Mouse (Mus musculus) limb, embryonic 14.5 days (tissue): ENCODE results near the gene Lars2. TPM values are rescaled to one million over a fixed set of nuclear protein-coding genes. Genes with fewer than 3 reads are reported as not detected.
"Not testable (repeated sequence)": the region's sequence is repeated elsewhere in the genome, so short reads cannot be mapped to it uniquely, and the experiment has no call there.

ENCODE experiments used
- ATAC-seq: fragments of 200-750 bp; cut with Nextera tagmentation; 2 replicates; pipeline ENCODE4 v1.8.0; 2017; ENCODE audit warnings: low read depth, moderate number of reproducible peaks, moderate TSS enrichment; ENCODE audit not compliant: low FRiP score
- DNase-seq: peaks from one replicate; pipeline ENCODE4 v3.0.0-alpha.2; 2015; ENCODE audit warnings: low spot score
- H3K27ac ChIP-seq: fragments of 300-500 bp; sonication (generic); replicated peaks from 2 replicates; pipeline ENCODE4 v1.5.1; 2014; ENCODE audit warnings: low read depth, mild to moderate bottlenecking, low read length, moderate library complexity, mixed read lengths
- H3K27me3 ChIP-seq: fragments of 300-500 bp; sonication (generic); 2 replicates; pipeline ENCODE4 v1.6.1; 2014; ENCODE audit warnings: low read length, mixed read lengths; ENCODE audit not compliant: control insufficient read depth, insufficient read depth
- H3K36me3 ChIP-seq: fragments of 300-500 bp; sonication (generic); 2 replicates; pipeline ENCODE4 v1.6.1; 2014; ENCODE audit warnings: mild to moderate bottlenecking, low read length, moderate library complexity, mixed read lengths; ENCODE audit not compliant: control insufficient read depth, insufficient read depth
- H3K4me1 ChIP-seq: fragments of 300-500 bp; sonication (generic); 2 replicates; pipeline ENCODE4 v1.6.1; 2014; ENCODE audit warnings: antibody characterized with exemption, low read length, mixed read lengths; ENCODE audit not compliant: control insufficient read depth, insufficient read depth
- H3K4me2 ChIP-seq: fragments of 300-500 bp; sonication (generic); replicated peaks from 2 replicates; pipeline ENCODE4 v1.6.1; 2014; ENCODE audit warnings: low read depth, mild to moderate bottlenecking, low read length, moderate library complexity; ENCODE audit not compliant: severe bottlenecking
- H3K4me3 ChIP-seq: fragments of 300-500 bp; sonication (generic); replicated peaks from 2 replicates; pipeline ENCODE4 v1.5.1; 2014; ENCODE audit warnings: low read length
- H3K9ac ChIP-seq: fragments of 300-500 bp; sonication (generic); 2 replicates; pipeline ENCODE4 v1.6.1; 2014; ENCODE audit warnings: mild to moderate bottlenecking, low read depth, low read length, moderate library complexity; ENCODE audit not compliant: severe bottlenecking
- H3K9me3 ChIP-seq: fragments of 300-500 bp; sonication (generic); 2 replicates; pipeline ENCODE4 v1.6.1; 2016; ENCODE audit warnings: low read length; ENCODE audit not compliant: control insufficient read depth
- POLR2A ChIP-seq: fragments of 200-500 bp; IDR thresholded peaks from 2 replicates; pipeline ENCODE4 v1.8.0; 2012; ENCODE audit warnings: inconsistent platforms, mild to moderate bottlenecking, moderate library complexity, borderline replicate concordance; ENCODE audit not compliant: insufficient read depth, insufficient read length; ENCODE audit errors: extremely low read depth
- WGBS: fragments of 180-500 bp; shearing (Covaris S2); extraction: QIAGEN DNeasy Blood & Tissue Kit; methylation state at CpG from one replicate; pipeline ENCODE4 v1.1.7; 2014; 5-methylcytosine and 5-hydroxymethylcytosine counted together
- polyA plus RNA-seq, 2 experiments: library from polyadenylated mRNA; depleted of rRNA in 1 of 2; stranded (reverse) in 1 of 2; unstranded in 1 of 2; fragments of >200 nt; fragmentation: Nextera tagmentation in 1 of 2; extraction: Ambion mirVana in 1 of 2; gene quantifications; 2 replicates each; pipeline versions ENCODE4 v1.2.1 to v1.2.3; 2012 to 2014

Gene Lars2
- polyA plus RNA-seq, 2 experiments: 678 to 1,593 TPM

- ATAC-seq: no peak
- Histone ChIP-seq H3K4me3 (no peak overlapping the region), H3K9ac (no peak overlapping the region), H3K27me3 (no peaks in the 10 kb centered on the region), H3K4me1 (peaks cover 20% of the 10 kb centered on the region; the same call in 1 of the 2 replicates), H3K36me3 (peaks cover 5% of the 10 kb centered on the region; the same call in 1 of the 2 replicates), H3K27ac (peak overlapping the region; percentile 68), H3K9me3 (no peaks in the 10 kb centered on the region), H3K4me2 (no peak overlapping the region)
- WGBS: 84% methylated on average over 5 of the region's 5 CpGs
- DNase-seq: no peak
- TF ChIP-seq POLR2A: no peak
These were observed 18.8 kb downstream of the Lars2 start for GRCm38 (mm10) chr9:123385352-123386198.

GRCm38 (mm10) chr9:123386347-123386746, 19.6 kb downstream of the Lars2 start:
- 97% methylated on average over 3 of the region's 3 CpGs for WGBS
- Histone ChIP-seq H3K9ac (no peak overlapping the region), H3K27ac (no peak overlapping the region), H3K36me3 (peaks cover 5% of the 10 kb centered on the region; the same call in 1 of the 2 replicates), H3K4me1 (peaks cover 21% of the 10 kb centered on the region; the same call in 1 of the 2 replicates), H3K4me3 (no peak overlapping the region), H3K4me2 (no peak overlapping the region), H3K27me3 (no peaks in the 10 kb centered on the region), H3K9me3 (no peaks in the 10 kb centered on the region)
- no peak for TF ChIP-seq POLR2A
- DNase-seq (no peak), ATAC-seq (no peak)

DNA sequence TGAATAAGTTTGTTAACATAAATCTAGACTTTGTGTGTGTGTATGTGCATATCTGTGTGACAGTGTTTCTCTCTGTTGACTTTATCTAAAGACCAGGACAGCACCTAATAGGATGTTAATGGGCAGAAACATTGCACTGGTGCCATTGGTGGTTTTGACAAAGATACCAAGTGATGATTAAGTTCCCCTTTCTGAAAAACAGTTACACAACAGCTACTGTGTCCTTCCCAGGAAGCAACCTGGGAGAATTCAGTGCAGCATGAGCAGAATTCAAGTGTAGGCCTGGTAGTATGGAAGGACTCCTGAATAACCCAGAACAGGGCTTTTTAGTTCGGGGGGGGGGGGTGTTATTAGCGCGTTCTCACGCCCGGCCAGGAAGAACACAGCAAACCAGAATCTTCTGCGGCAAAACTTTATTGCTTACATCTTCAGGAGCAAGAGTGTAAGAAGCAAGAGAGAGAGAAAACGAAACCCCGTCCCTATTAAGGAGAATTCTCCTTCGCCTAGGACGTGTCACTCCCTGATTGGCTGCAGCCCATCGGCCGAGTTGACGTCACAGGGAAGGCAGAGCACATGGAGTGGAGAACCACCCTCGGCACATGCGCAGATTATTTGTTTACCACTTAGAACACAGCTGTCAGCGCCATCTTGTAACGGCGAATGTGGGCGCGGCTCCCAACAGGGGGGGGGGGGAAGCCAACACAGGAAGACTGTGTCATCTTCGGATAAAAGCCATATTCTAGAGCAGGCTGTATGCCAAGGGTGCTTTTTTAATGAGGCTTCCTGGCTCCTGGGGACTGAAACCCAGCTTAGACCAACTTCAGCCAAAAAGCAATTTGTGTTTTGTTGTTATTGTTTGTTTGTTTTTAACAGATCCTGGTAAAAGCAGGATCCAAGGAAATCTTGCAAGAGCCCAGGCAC, 21.6 kb downstream of the Lars2 start:
- not testable (repeated sequence) for H3K4me2 ChIP-seq, ATAC-seq
- WGBS: 96% methylated on average over 10 of the region's 21 CpGs

DNA sequence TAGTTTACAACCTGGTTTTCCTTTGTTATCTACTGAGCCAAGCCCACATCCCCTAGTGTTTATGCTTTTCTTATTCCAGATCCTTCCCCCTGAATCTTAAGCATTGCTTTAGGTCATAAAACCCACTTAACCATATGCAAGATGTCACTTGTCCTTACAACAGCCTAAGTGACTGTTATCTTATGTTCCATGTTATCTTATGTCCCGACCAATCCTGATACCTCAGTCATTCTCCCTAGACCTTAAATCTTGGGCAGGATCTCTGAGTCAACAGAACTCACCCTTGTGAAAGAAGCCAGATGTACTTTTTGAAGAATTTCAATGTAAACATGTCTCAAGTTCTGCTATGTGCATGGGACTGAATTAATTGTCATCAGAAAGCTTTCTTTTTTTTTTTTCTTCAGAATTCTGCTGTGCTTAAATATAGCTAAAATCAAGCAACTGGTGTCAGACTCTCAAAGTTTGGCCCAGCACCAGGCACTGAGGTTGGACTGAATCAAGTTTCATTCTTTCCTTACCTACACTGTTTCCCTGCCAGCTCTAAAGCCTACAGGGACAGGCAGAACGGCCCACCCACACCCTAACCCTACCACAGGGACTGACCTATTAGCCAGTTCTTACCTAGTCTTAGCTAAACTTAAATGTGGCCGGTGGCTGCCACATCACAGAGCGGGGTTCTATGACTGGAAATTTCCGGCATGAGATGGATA, 24.6 kb downstream of the Lars2 start:
- TF ChIP-seq POLR2A: no peak
- Histone ChIP-seq H3K36me3 (peaks cover 5% of the 10 kb centered on the region), H3K27ac (0 out of 2 replicates have a peak overlapping the region, but pooled peaks have one; percentile 48), H3K27me3 (no peaks in the 10 kb centered on the region), H3K9me3 (no peaks in the 10 kb centered on the region), H3K4me2 (no peak overlapping the region), H3K9ac (no peak overlapping the region), H3K4me3 (no peak overlapping the region), H3K4me1 (peaks cover 10% of the 10 kb centered on the region)
- 56% methylated on average over 5 of the region's 5 CpGs for WGBS
- ATAC-seq (no peak), DNase-seq (no peak)

More for the DNA sequence above, 21.6 kb downstream of the Lars2 start:
- DNase-seq, H3K27ac ChIP-seq, H3K36me3 ChIP-seq, H3K27me3 ChIP-seq, H3K9me3 ChIP-seq, H3K9ac ChIP-seq, H3K4me3 ChIP-seq: not testable (repeated sequence)
- peaks cover 22% of the 10 kb centered on the region for H3K4me1 ChIP-seq

- 67% methylated on average over 6 of the region's 6 CpGs for WGBS
These were observed 28.1 kb downstream of the Lars2 start for GRCm38 (mm10) chr9:123394856-123395255.

More at GRCm38 (mm10) chr9:123394856-123395255, 28.1 kb downstream of the Lars2 start:
- no peaks in the 10 kb centered on the region for H3K27me3 ChIP-seq
- H3K4me2 ChIP-seq: no peak overlapping the region
- no peak overlapping the region for H3K27ac ChIP-seq
- H3K4me1 ChIP-seq: peaks cover 13% of the 10 kb centered on the region
- no peak overlapping the region for H3K4me3 ChIP-seq
- H3K36me3 ChIP-seq: peaks cover 3% of the 10 kb centered on the region; the same call in 1 of the 2 replicates
- DNase-seq (no peak), ATAC-seq (no peak)
- no peak for TF ChIP-seq POLR2A
- no peaks in the 10 kb centered on the region for H3K9me3 ChIP-seq
- no peak overlapping the region for H3K9ac ChIP-seq
